Mouse (Mus musculus) natural killer cell, adult 2 months (primary cell): ENCODE measurements around the gene Snx5.
A peak's percentile ranks its signal among the peaks of the same experiment; 100 is the strongest.

Experiments used
- DNase-seq, 2 experiments: peaks; one replicate each; pipeline ENCODE4 v3.0.0; 2022; ENCODE audit warnings: low spot score in 2 of 2

Gene Snx5

GRCm38 (mm10) chr2:144270507-144271420 lies at the start of gene Snx5, which contains the start of gene Mgme1:
Snx5 (minus strand) TSS chr2:144270906.
Mgme1 (plus strand) TSS chr2:144270663.
- peak; percentile 87 to 93 for DNase-seq

- no peak for DNase-seq
Measured at GRCm38 (mm10) chr2:144311372-144311771, 40.7 kb upstream of the Snx5 start.

GRCm38 (mm10) chr2:144310273-144310672 lies 39.6 kb upstream of the Snx5 start:
- DNase-seq: no peak

DNA sequence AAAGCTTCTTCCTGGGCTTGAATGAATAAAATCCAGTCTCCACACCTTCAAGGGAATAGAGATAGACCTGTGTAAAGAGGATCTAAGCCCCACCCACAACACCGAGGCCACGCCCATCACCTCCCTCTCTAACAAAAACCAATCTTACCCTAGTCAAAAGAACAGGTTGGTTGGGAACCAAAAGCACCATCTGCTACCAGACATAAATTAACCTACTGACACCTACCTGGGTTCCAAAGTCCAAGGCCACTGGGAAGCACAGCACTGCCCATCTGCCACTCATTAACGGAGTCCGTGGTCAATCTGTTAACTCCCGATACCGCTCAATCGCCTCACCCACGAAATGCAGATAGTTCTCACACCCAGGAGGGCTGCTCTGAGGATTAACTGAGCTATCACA lies 37.9 kb upstream of the Snx5 start:
- DNase-seq: no peak

DNA sequence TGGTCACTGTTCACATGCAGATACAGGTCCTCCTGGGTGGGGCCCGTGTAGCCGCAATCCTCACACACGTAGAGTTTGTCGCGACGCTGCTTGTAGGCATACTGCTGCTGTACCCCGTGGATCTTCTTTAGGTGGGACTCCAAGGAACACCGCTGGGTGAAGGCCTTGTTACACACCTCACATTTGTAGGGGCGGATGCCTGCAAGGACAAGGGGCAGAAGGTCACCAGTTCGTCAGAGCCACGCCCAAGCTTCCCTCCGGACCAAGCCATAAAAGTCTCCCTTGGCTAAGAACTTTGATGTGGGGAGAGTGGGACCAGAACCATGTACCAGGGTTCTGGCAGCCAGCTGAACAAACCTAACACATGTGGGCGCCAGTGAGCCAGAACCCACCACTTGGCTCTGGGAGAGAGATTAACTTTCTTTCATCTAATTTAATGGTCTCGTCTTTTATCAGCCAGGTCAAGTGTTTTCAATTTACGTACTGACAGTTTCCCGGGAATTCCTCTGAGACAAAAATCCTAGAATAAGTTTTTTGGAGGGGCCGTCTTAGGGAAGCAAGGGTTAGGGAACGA lies 35.1 kb upstream of the Snx5 start:
- DNase-seq: no peak

DNA sequence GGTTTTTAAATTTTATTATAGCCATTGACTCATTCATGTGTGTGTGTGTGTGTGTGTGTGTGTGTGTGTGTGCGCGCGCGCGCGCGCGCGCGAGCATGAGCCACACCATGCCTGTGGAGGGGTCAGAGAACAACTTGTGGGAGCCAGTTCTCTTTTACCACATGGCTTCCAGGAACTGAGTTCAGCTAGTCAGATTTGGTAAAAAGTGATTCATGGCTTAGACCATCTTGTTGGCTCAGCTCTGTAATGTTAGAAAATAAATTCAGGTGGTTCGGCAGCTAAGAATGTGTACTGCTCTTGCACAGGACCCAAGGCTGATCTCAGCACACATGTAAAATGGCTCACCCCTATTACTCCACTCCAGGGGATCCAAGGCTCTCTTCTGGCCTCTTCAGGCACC lies 30.4 kb upstream of the Snx5 start:
- DNase-seq: no peak

GRCm38 (mm10) chr2:144299749-144300669 lies 29.3 kb upstream of the Snx5 start:
- peak; percentile 18 to 53 for DNase-seq

DNA sequence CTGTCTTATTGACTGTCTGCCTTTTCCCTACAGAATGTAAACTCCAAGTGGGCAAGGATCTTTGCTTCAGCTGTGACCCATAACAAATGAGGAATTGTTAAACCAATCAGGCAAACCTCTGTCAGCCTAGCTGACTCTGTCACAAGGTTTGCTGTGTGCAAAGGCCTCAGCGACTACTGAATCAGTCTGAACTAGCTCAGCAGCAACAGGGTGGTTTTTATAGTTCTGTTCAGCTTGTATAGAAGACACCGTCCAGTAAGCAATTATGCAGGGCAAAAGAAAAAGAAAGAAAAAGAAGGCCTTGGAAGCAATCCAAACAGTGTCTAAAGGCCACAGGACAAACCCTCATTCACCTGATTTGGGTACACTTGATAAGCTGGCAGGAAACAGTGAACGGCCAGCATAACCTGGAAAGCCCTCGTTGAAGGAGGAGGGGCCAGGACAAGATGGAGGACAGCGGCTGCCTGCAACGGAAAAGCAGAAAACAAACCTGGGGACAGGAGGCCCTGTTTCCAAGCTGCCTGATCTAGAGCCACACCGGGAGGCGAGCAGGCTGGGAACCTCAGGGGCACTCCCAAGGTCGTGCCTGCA lies 24.5 kb upstream of the Snx5 start:
- DNase-seq: no peak

DNA sequence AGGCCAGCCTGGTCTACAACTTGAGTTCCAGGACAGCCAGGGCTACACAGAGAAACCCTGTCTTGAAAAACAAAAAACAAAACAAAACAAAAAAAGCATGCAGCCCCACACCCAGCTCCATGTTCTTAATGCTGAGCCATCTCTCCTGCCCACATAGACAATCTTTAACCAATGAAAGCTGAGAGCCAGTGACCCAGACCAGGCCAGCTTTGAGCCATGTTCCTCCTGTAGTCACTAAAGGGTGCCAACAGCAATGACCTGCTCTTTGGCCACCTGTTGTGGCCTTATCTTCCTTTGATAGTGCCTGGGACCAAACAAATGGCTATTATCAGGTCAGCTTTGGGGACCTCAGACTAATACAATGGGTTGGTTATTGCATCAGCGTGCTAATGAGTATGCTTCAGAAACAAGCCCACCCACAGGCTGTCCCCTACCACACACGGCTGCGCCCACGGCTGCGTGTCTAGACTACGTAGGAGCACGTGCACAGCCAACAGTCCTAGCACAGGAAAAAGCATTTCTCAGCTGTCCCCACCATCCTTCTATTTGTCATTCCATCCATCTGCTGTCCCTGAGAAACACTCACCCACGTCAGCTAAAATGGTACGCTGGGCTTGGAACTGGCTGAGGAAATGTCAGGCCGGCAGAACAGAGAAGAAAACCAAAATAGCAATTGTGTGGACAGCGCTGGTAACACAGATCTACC lies 21.0 kb upstream of the Snx5 start:
- no peak for DNase-seq

- no peak for DNase-seq
Measured at GRCm38 (mm10) chr2:144290321-144290720, 19.6 kb upstream of the Snx5 start.

GRCm38 (mm10) chr2:144281417-144281816 lies 10.7 kb upstream of the Snx5 start:
- no peak for DNase-seq

DNA sequence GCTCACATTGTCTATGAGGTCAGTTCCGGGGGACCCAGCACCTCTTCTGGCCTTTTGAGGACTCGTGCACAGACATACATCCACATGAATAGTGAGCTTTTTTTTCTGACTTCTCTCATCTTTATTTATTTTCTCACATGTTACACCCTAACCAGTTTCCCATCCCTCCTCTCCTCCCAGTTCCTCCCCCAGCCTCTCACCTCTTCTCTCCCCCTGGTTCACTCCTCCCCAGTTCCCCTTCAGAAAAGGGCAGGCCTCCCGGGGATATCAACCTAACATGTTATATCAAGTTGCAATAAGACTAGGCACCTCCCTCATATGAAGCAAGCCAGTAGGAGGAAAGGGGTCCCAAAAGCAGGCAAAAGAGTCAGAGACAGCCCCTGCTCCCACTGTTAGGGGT lies 9.9 kb upstream of the Snx5 start:
- no peak for DNase-seq

GRCm38 (mm10) chr2:144279742-144280141 lies 9.0 kb upstream of the Snx5 start:
- DNase-seq: no peak

DNA sequence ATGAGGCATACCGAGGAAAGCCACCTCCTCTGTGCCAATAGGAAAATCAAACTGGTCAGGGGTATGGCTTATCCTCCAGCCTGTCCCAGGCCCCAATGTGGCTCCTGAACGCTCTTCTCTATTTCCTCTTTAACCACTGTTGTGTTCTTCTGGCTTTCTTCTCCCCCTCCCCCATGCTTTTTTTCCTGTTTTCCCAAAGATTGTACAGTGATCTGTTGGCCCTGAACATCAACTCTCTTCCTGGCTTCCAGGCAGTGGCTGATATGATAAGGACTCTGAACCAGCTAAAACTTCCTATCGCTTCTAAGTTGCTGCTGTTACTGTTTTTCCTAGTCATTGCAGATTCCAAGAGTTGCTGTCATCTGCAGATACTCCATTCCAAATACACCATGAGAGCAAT lies 6.2 kb upstream of the Snx5 start:
- DNase-seq: no peak

GRCm38 (mm10) chr2:144274741-144275140 lies 4.0 kb upstream of the Snx5 start:
- no peak for DNase-seq

GRCm38 (mm10) chr2:144272088-144272487 lies 1.4 kb upstream of the Snx5 start:
- no peak for DNase-seq

GRCm38 (mm10) chr2:144269679-144270475 lies 829 bp downstream of the Snx5 start:
- DNase-seq: no peak

DNA sequence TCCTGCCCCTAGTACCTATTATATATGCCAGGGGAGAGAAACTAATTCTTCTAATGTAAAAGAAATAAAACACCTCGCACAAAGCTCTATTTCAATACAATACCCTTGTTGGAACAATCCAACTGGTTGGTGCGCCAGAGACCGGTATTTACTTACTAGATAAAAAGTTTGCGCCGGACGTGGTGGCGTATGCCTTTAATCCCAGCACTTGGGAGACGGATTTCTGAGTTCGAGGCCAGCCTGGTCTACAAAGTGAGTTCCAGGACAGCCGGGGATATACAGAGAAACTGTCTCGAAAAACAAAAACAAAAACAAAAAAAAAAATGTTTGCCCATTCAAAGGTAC lies 1.4 kb downstream of the Snx5 start:
- no peak for DNase-seq

DNA sequence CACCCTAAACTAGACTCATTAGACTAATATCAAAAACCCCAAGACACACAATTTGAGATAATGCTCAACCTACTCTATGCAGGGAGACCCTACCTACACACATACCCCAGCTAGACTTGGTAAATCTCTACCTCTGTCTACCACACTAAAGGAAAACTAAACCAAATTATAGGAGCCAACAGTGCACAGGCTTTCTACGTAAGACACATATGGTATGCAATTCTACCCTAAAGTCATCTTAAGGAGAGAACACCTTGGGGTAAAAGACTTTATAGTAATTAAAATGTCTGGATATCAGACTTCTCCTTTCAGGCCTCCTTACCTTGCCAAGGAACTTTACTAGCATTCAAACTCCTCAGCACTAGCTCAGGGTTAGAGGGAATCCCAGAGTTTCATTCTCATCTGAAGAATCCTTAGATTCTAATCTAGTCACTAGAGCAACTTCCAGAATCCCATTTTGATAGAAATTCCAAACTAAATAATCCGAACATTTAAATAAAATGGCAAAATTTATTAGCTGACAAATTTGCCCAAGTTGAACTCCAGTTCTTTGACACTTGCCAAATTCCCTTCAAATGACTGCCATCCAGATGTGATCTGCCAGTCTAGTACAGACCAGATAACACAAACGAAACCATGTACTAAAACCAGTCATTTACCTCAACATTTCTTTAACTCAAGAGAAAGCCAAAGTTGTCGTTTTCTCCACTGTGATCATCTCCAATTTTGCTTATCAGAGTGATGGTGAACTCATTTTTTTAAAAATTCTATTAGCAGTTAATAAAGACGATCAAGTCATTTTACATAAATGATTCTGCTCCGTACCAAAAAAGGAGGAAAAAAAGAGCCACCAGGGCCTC lies 2.0 kb downstream of the Snx5 start:
- no peak for DNase-seq

GRCm38 (mm10) chr2:144267731-144268015 lies 3.0 kb downstream of the Snx5 start:
- DNase-seq: peak; percentile 70 to 75
